Mouse (Mus musculus) layer of hippocampus, adult 6 months (tissue): ENCODE data around the gene Pafah1b1. TPM values are rescaled to one million over a fixed set of nuclear protein-coding genes. Genes with fewer than 3 reads are reported as not detected.

ENCODE experiments used
- long read RNA-seq, 2 experiments: library from polyadenylated mRNA; unstranded; transcript quantifications; one replicate each; pipeline ENCODE4 v2.0.0; 2019 to 2020
- polyA plus RNA-seq: library from polyadenylated mRNA; unstranded; fragments of <200 nt; fragmentation: Nextera tagmentation; gene quantifications from 2 replicates; pipeline ENCODE4 v1.2.3, GENCODE M21; 2021

Gene Pafah1b1
- 27.9 and 29.9 TPM in 2 replicates for polyA plus RNA-seq
- long read RNA-seq, experiment 1, full-length matches to known transcripts, result 10 of 55 reads
- long read RNA-seq, experiment 1, partial matches to known transcripts, result 18 of 55 reads
- long read RNA-seq, experiment 1, other reads (novel, unspliced or antisense), result 27 of 55 reads
- long read RNA-seq, experiment 2, full-length matches to known transcripts, result 50 of 71 reads
- long read RNA-seq, experiment 2, partial matches to known transcripts, result 5 of 71 reads
- long read RNA-seq, experiment 2, other reads (novel, unspliced or antisense), result 16 of 71 reads

GRCm38 (mm10) chr11:74724235-74724791 lies at the start of gene Pafah1b1:
Gene Pafah1b1, minus strand, starts transcription at chr11:74724670.

DNA sequence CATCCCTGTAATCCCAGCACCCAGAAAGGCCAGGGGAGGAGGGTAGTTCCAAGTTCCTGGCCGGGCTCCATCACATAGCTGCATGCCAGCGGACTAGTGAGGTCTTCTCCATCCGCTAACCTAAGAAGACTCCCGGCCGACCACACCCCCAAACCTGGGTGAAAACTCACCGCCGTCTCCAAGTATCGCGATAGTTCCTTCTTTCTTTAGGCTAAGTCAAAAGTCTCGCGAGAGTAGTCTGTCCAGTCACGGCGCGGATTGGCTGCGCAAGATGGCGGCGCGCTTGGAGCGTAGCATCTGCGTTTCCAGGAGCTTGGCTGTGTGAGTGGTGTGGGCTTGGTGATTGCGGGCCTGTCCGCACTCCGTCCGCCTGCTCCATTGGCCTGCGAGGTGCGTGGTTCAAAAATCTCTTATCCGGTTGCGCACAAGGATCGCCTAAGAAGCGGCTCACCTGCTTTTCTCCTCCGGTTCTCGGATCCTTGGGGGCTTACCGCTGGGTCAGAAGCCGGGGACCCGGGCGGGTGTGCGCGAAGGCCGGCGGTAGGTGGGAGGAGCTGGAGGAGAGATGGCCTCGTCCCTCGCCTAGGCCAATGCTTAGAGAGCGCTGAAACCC lies 46.2 kb upstream of the Pafah1b1 start, which contains the start of gene Mettl16:
TSS of gene Mettl16 (plus strand) at position 236 of the 613 bp plus-strand sequence.

GRCm38 (mm10) chr11:74649095-74649646 lies 75.3 kb downstream of the Pafah1b1 start, which contains the start of gene Cluh:
Gene Cluh, plus strand, starts transcription at chr11:74649495.

Other genes with a start within 250 kb of the Pafah1b1 start
- gene Rap1gap2, start 113.8 kb downstream of the Pafah1b1 start, polyA plus RNA-seq, result 13.0 and 13.2 TPM in 2 replicates
- 1.9 and 2.6 TPM in 2 replicates for gene Ccdc92b, start 105.1 kb downstream of the Pafah1b1 start, polyA plus RNA-seq
- gene Cluh, start 75.2 kb downstream of the Pafah1b1 start, polyA plus RNA-seq, result 14.8 and 15.0 TPM in 2 replicates
- 13.3 and 19.1 TPM in 2 replicates for gene Mettl16, start 46.2 kb upstream of the Pafah1b1 start, polyA plus RNA-seq
- gene Mnt, start 106.2 kb upstream of the Pafah1b1 start, polyA plus RNA-seq, result 3.7 and 4.3 TPM in 2 replicates
- 6.5 and 7.5 TPM in 2 replicates for gene Sgsm2, start 172.4 kb upstream of the Pafah1b1 start, polyA plus RNA-seq
- 13.0 and 14.4 TPM in 2 replicates for gene Tsr1, start 173.4 kb upstream of the Pafah1b1 start, polyA plus RNA-seq
- 4.2 and 4.6 TPM in 2 replicates for gene Smg6, start 201.2 kb upstream of the Pafah1b1 start, polyA plus RNA-seq
- 59.9 and 61.9 TPM in 2 replicates for gene Srr, start 201.3 kb upstream of the Pafah1b1 start, polyA plus RNA-seq